Mouse (Mus musculus): Measurements from ENCODE around the gene Cap2.

- TF ChIP-seq CTCF (IDR thresholded peaks at IDR 0.05 in 2 of 3, conservative IDR thresholded peaks at IDR 0.05 in 1 of 3; ENCODE audit: control insufficient read depth in 1 of 3, insufficient read depth in 1 of 3, low read depth in 2 of 3, low read length in 3 of 3, poor library complexity in 1 of 3, severe bottlenecking in 1 of 3) (no peak), GATA1 (IDR thresholded peaks at IDR 0.05; ENCODE audit: low read depth, low read length) (no peak), SMC3 (IDR thresholded peaks at IDR 0.05; ENCODE audit: low read depth, low read length) (no peak), GABPA (IDR thresholded peaks at IDR 0.05; ENCODE audit: low read depth, low read length) (no peak), MXI1 (IDR thresholded peaks at IDR 0.05; ENCODE audit: low read depth, low read length) (no peak), POLR2A (IDR thresholded peaks at IDR 0.05; ENCODE audit: control insufficient read depth in 1 of 2, insufficient read depth in 1 of 2, low read depth in 1 of 2, low read length in 2 of 2, poor library complexity in 1 of 2) (no peak), SIN3A (IDR thresholded peaks at IDR 0.05; ENCODE audit: low read length) (no peak), MYC (IDR thresholded peaks at IDR 0.05; ENCODE audit: low read depth, low read length) (no peak), USF1 (IDR thresholded peaks at IDR 0.05; ENCODE audit: low read depth, low read length) (no peak)
Observed at GRCm38 (mm10) chr13:46539284-46539683, 37.6 kb downstream of the Cap2 start.
